Mouse (Mus musculus): ENCODE measurements around the gene Ptprs. TPM values are rescaled to one million over a fixed set of nuclear protein-coding genes. Genes with fewer than 3 reads are reported as not detected.

The Ptprs gene
- total RNA-seq, 2 experiments from 2014 or later = 60.3 to 64.8 TPM

DNA sequence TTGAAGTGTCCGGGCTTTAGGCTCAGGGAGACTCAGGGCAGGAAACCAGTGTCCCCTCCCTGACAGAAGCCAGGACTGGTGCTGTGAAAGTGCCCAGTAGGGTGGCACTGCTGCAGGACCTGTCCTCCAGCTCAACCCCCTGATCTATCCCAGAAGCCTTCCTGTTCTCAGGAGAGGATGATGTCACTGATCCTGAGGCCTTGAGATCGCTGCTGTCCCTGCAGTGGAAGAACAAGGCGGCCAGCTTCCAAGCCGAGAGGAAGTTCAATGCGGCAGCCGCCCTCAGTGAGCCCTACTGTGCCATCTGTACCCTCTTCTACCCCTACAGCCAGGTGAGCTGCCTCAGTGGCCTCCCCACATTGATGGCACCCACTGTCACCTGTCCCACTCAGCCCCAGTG lies 80.2 kb downstream of the Ptprs start:
- intact Hi-C loops (cut with DNase I) = no loop called here
- no peak for DNase-seq

DNA sequence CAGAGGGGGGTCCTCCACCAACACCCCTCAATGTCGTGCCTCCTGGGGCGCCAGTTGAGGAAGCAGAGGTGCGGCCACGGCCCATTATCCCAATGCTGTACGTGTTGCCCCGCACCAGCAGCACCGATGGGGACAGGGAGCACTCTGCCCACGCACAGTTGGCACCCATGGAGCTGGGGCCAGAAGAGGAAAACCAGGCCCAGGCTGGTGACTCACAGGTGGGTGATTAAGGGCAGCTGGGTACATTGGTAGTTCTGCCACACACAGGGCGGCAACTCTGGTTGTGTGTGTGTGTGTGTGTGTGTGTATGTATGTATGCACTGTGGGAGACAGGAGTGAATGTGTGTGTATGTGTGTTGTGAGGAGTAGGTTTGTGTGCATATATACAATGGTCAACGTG lies 82.4 kb downstream of the Ptprs start:
- no peak for DNase-seq
- intact Hi-C loops (cut with DNase I) = no loop called here

DNA sequence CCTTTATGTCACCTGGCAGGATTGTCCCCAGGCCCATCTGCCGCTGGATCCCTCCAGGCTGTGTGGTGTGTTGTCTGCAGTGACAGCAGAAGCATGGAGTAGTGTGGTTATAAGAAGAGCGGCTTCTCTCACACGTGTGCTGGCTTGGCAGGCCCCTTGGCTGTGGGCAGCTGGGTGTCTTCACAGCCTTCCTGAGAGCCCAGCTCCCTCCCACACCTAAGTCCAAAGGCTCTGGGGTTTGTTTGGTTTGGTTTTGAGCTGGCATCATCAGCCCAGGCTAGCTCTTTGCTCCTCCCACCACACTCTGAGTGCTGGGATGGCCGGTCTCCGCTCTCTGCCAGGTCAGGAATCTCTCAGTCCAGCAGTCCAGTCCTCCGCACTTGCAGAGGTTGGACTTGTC lies 83.0 kb downstream of the Ptprs start:
- intact Hi-C loops (cut with DNase I) = no loop called here
- no peak for DNase-seq

DNA sequence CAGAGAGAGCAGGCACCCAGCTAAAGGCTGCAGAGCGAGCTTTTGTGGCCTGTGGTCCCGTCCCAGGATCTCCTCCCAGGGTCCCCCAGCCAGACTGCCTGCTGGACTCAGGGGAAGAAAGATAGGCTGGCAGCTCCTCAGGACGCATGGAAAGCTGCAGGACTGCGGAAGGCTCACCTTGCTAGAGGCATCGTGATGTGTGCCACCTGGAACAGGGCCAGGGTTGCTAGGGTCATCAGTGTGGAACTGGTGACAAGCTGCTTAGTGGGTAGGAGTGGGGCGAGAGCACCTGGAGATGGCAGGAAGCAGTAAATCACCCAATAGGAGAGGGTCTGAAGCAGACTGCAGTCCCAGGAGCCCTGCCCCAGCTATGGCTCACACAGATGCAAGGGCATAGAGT lies 88.7 kb downstream of the Ptprs start:
- intact Hi-C loops (cut with DNase I) = no loop called here
- no peak for DNase-seq

DNA sequence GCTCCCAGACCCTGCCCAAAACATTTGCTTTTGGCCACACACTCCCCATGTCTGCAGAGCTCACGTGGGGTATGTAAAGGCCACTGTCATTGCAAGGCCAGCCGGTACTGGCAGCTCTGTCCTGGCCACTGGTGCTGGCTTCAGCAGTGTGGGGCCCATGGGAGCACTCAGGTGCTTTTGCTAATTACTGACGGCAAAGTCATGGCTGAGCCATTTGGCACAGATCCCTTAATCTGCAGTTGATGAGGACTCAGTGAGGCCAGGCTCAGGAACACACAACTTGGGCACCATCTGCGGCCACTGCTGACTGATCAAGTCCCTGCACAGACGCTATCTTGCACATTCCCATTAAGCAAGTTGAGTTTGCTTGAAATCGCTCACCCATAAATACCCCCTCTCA lies 91.4 kb downstream of the Ptprs start:
- DNase-seq = no peak
- intact Hi-C loops (cut with DNase I) = no loop called here

DNA sequence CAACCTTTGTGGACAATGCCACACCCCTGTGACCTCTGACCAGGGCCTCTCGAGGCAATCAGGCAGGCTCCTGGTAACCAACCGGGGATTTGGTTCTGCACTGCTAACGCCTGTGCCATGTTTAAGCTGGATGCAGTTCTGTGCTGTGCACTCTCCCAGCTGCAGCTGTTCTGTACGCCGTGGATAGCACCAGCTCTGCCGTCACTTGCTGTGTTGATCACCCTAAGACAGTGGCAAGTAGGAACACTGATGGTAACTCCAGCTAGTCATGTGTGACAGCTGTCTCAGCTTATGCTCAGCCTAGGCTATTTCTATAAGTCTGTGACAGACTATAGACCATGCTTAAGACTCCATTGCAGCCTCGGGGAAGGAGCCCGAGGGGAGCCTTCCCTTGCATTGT lies 93.3 kb downstream of the Ptprs start:
- intact Hi-C loops (cut with DNase I) = no loop called here
- DNase-seq = no peak

DNA sequence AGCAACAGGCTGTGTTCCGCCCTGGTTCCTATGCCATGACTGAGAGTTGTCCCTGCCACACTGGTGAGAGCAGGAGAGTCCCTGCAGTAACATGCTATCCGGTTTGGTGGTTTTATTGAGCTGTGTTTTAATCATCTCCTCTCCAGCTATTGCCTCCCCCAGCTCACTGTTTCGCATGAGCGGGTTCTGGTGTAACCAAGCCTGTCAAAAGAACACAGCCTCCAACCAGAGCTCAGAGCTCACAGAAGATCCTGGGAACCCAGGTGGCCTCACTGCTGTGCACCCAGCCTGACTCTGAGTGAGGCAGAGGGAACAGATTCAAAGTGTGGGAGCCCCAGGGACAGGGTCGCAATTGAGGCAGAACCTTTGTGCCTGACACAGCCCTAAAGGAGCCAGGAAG lies 95.1 kb downstream of the Ptprs start:
- no peak for DNase-seq
- intact Hi-C loops (cut with DNase I) = no loop called here

DNA sequence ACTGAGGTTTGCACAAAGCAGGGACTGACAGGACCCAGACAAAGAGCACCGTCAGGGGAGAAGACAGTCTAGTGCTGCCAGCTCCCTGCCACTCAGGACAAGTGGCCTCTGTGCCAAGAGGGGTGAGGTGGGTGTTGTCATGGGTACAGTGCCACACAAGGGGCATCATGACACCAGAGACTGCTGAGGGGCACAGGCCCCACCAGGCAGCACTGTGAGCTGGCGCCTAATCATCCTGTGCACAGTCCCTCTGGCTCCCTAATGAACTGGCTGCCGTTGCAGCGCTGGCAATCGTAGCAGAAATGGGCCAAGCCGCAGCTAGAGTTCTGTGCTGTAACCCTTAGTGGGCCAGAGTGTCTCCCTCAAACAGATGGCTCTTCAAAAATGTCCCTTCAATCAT lies 96.0 kb downstream of the Ptprs start:
- intact Hi-C loops (cut with DNase I) = no loop called here
- DNase-seq = peak in 1 of 2 experiments; percentile 22

DNA sequence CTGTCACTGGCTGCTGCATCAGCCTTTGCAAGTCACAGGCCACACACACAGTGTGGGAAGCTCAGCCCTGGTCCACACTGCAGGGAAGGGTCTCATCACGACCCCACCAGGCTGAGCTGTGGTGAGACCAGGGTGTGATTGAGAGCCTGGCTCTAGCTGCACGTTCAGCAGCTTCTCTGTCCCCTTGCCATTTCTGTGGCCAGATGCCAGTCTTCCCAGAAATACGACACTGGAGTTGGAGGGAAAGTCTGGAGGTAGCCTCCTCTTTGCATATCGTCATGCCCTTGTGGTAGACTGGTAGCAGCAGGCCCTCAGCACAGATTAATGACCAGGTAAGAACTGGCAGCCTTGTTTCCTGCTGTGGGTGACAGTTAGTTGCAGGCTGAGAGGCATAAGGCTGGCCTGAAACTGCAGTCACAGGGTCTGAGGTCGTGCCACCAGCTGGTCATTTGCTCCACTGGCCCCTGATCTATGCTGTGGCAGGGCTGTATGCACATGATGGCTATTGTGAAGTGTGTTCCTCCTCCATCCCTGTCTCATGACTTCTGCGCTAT lies 96.9 kb downstream of the Ptprs start:
- peak in 1 of 2 experiments; percentile 27 for DNase-seq
- intact Hi-C loops (cut with DNase I) = no loop called here

DNA sequence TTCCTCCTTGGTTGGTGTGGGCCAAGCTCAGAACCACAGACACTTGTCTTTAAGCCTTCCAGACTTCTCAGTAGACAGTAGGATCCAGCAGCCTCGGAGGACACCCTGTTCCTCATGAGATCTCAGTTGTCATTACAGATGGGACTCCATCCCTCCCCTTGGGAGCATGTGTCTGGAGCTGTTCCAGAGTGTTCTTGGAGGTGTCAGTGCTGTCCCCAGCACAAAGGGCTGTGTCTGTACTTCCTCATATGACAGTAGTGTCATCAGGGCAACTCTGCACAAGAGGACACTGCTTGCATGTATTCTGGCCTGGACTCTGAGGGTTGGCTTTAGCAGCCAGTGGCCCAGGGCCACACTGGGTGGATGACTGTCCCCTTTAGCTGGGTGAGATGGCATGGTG lies 101.4 kb downstream of the Ptprs start:
- DNase-seq = no peak
- intact Hi-C loops (cut with DNase I) = no loop called here

DNA sequence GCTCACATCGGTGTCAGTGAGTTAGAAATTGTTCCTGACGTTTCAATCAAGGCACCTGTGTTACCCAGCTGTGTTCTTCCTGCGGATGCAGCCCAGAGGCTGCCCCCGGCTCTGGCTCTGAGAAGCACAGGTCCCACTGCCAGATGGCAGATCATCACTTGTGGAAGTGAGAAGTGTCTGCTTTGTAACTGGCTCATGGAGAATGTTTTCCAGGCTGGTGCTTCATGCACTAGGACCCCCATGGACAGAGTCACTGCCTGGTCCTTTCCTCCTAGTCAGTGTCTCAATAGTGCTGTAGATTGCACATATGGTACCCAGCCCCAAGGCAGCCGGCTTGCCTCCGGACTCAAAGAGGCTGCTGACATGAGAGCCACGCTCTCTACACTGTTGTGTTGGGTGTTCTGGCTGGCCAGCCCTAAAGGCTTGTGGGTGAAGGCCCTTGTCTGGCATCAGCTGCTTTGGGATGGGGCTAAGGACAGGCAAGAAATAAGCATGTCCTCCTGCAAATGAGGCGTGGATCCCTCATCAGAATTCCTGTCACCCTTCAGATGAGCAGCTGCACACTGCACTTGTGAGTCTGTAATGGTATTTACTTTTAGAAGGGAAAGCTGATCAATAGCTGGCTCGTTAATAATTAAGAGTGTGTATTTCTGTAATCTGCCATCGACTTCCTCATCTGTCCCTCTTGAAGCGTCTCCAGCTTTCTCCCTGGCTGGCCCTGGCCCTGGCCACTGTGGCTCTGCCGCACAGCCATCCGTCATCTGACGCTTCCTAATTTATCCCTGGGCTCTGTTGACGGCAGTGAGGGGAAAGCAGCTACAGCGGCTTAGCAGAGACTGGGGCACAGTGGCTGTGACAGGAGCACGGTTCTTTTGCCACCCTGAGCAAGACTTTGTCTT lies 102.9 kb downstream of the Ptprs start:
- intact Hi-C loops (cut with DNase I) = no loop called here
- no peak for DNase-seq

DNA sequence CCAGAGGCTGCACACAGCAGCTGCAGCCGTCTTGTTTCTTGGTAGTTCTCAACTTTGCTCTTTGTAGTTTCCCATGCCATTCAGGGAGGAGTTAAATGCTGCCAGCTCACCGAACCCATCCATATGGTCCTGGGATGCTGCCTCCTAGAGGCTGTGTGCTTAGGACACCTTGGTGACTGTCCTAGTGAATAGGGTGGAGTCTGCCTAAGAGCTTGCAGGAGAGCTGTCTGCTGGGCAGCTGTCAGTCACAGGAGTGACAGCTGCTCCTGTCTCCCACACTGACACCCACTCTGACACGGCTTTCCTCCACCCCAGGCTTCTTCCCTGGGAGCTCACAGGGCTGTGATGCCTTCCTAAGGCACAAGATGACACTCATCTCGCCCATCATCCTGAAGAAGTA lies 104.2 kb downstream of the Ptprs start:
- DNase-seq = no peak
- intact Hi-C loops (cut with DNase I) = no loop called here

DNA sequence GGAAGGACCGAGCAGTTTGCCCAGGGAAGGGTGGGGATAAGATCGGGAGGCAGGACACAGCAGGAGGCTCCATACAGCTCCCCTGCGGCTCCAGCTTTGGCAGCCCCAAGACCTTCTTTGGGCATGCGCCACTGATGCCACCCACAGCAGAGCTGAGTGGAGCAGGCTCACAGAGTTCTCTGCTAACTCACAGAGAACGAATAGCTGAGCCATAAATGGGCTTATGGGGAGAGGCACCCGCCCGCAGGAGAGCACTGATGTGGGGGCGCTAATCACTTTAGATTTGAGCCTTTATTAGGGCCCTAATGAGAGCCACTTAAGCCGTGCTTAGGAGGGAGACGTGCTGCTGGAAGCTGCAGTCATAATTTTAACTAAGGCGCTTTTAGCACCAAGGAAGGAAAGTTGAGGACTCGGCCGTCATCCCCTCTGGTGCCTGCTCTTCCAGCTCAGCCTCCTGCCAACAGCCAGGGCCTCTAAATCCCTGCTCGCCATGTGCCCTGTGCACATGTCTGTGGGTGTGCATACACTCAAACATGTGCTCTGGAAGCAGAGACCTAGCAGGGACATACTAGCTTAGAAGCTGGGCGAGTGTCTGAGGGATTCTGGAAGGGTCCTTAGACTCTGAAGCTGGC lies 105.1 kb downstream of the Ptprs start:
- no peak for DNase-seq
- intact Hi-C loops (cut with DNase I) = no loop called here

DNA sequence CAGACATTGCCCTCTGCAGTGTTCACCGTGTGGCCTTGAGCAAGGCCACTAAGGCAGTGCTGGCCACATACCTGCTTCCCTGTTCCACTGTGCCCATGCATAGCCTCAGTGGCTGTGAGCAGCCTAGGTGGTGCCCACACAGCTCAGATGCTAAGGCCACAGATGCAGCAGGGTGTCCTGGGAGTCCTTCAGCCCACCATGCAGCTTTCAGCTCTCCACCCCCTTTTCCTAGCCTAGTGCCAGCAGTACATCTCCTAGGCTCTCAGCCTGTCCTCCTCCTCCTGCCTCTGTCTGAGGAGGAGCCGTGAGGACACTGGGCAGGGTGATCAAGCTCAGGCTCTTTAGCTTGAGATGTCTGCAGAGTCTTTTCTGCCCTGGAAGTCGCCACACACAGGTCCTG lies 106.2 kb downstream of the Ptprs start:
- intact Hi-C loops (cut with DNase I) = no loop called here

DNA sequence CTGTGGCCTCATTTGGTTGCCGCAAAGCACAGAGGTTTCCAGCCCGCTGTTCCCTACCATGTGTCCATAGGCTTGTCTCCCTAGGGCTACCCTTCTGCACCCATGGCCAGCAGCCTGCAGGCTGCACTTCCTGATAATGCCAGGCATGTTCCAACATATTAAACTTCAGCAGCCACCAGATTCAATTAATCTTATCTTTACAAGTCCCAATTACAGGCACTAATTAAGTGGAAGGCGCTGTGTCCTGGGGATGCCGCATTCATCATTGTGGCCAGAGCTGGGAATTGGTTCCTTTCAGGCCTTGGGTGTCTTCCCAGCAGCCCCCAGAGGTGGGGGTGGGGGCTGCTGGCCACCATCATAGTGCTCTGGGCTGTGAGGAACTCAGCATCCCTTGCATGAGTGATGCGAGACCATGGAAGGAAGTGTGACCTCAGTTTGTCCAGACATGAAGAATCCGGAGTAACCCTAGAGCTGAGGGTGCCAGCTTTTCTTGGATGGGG lies 107.9 kb downstream of the Ptprs start:
- intact Hi-C loops (cut with DNase I) = no loop called here
- no peak for DNase-seq

More for the DNA sequence above, 106.2 kb downstream of the Ptprs start:
- DNase-seq = no peak

DNA sequence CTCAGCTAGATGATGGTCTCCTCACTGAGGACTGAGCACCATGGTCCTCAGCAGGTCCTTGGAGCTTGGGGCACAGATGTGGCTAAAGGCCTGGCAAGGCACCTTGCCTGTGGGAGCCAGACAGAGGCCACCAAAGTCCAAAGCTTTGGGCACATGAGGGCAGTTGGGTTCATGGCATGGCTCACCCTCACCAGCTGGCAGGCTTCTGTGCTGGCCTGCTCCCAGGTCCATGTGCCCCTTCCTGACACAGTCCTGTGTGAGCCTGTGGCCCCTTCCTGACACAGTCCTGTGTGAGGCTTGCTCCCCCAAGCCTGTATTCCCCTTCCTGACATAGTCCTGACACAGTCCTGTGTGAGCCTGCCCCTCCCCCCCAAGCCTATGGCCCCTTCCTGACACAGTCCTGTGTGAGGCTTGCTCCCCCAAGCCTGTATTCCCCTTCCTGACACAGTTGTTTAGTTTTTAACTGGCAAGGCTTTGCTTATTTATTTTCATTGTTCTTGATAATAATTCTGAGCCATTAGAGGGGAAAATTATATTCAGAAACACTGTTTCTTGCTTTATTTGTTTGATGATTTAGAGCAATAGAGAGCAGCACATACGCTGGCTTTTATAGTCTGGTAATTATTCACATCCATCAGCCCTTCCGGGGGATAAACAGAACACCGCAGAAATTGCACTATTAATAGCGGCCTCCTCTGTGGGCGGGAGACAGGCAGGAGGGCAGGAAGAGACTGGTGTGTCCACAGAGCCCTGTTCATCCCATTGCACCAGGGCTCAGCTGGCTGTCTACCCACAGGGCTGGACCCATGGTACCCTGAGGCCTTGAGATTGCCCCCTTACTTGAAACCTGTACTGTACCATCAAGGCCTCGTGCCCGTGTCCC lies 110.3 kb downstream of the Ptprs start:
- no peak for DNase-seq
- intact Hi-C loops (cut with DNase I) = no loop called here

Small RNAs within 50 kb of the gene (microRNA-seq; reads per million reads assigned to microRNA genes)
- gene Mir6977 = 0 to 2.4 reads per million in 2 experiments

Other genes starting within 250 kb of the Ptprs start
- 10 to 100 TPM; 90.4 to 94.6 TPM for gene Fem1a, start 219.7 kb downstream of the Ptprs start, total RNA-seq (2021)
- gene Ticam1, start 199.7 kb downstream of the Ptprs start, total RNA-seq (2021) = 10 to 100 TPM in 1 of 2 experiments, 1 to 10 TPM in 1; 9.5 to 11.4 TPM
- 100 to 1,000 TPM; 115 to 133 TPM for gene Plin3, start 183.6 kb downstream of the Ptprs start, total RNA-seq (2021)
- under 1 TPM in 1 of 2 experiments, not detected in 1; 0.36 TPM for gene Arrdc5, start 176.2 kb downstream of the Ptprs start, total RNA-seq (2021)
- 10 to 100 TPM in 1 of 2 experiments, 1 to 10 TPM in 1; 4.8 to 12.2 TPM for gene Uhrf1, start 173.2 kb downstream of the Ptprs start, total RNA-seq (2021)
- 10 to 100 TPM; 44.3 to 44.9 TPM for gene Kdm4b, start 150.4 kb downstream of the Ptprs start, total RNA-seq (2021)
- not detected for gene Znrf4, start 35.9 kb upstream of the Ptprs start, total RNA-seq (2021)
- under 1 TPM; 0.43 to 0.51 TPM for gene Gm20219, start 77.9 kb upstream of the Ptprs start, total RNA-seq (2021)
- 10 to 100 TPM; 62.2 to 65.6 TPM for gene Safb2, start 108.1 kb upstream of the Ptprs start, total RNA-seq (2021)
- 10 to 100 TPM; 78.1 to 88.8 TPM for gene Safb, start 108.3 kb upstream of the Ptprs start, total RNA-seq (2021)
- 100 to 1,000 TPM; 347 to 349 TPM for gene 2410015M20Rik, start 133.3 kb upstream of the Ptprs start, total RNA-seq (2021)
- gene Rpl36, start 136.9 kb upstream of the Ptprs start, total RNA-seq (2021) = 100 to 1,000 TPM; 717 to 746 TPM
- gene Lonp1, start 150.4 kb upstream of the Ptprs start, total RNA-seq (2021) = 100 to 1,000 TPM in 1 of 2 experiments, 10 to 100 TPM in 1; 97.3 to 104 TPM
- gene Catsperd, start 151.7 kb upstream of the Ptprs start, total RNA-seq (2021) = not detected
- gene Ranbp3, start 196.8 kb upstream of the Ptprs start, total RNA-seq (2021) = 10 to 100 TPM; 41.8 to 44.7 TPM
- 100 to 1,000 TPM; 796 to 811 TPM for gene Ndufa11, start 241.3 kb upstream of the Ptprs start, total RNA-seq (2021)
- gene Vmac, start 241.5 kb upstream of the Ptprs start, total RNA-seq (2021) = 1 to 10 TPM; 5.3 to 7.6 TPM